Mouse (Mus musculus) lung, embryonic 14.5 days (tissue): ENCODE measurements around the gene Vsig10l. TPM values are rescaled to one million over a fixed set of nuclear protein-coding genes. Genes with fewer than 3 reads are reported as not detected.

Experiments used
- ATAC-seq: fragments of 200-750 bp; cut with Nextera tagmentation; 2 replicates; pipeline ENCODE4 v1.8.0; 2017; ENCODE audit warnings: mild to moderate bottlenecking, moderate TSS enrichment, moderate library complexity; ENCODE audit not compliant: insufficient read depth
- DNase-seq: peaks from one replicate; pipeline ENCODE4 v3.0.0-alpha.2; 2015
- H3K27ac ChIP-seq: fragments of 300-500 bp; sonication (generic); 2 replicates; pipeline ENCODE4 v1.5.1; 2014; ENCODE audit warnings: low read depth, mild to moderate bottlenecking, moderate library complexity
- H3K27me3 ChIP-seq: fragments of 300-500 bp; sonication (generic); 2 replicates; pipeline ENCODE4 v1.6.1; 2014; ENCODE audit warnings: low read length, control low read depth; ENCODE audit not compliant: insufficient read depth
- H3K36me3 ChIP-seq: fragments of 300-500 bp; sonication (generic); 2 replicates; pipeline ENCODE4 v1.6.1; 2014; ENCODE audit warnings: control low read depth; ENCODE audit not compliant: insufficient read depth
- H3K4me1 ChIP-seq: fragments of 300-500 bp; sonication (generic); 2 replicates; pipeline ENCODE4 v1.6.1; 2014; ENCODE audit warnings: antibody characterized with exemption, control low read depth; ENCODE audit not compliant: insufficient read depth
- H3K4me2 ChIP-seq: fragments of 300-500 bp; sonication (generic); 2 replicates; pipeline ENCODE4 v1.6.1; 2014; ENCODE audit warnings: mild to moderate bottlenecking
- H3K4me3 ChIP-seq: fragments of 300-500 bp; sonication (generic); 2 replicates; pipeline ENCODE4 v1.5.1; 2014; ENCODE audit warnings: low read depth, low read length
- H3K9ac ChIP-seq: fragments of 300-500 bp; sonication (generic); 2 replicates; pipeline ENCODE4 v1.6.1; 2014
- H3K9me3 ChIP-seq: fragments of 300-500 bp; sonication (generic); 2 replicates; pipeline ENCODE4 v1.6.1; 2016; ENCODE audit warnings: low read depth, low read length, control low read depth
- CTCF ChIP-seq: IDR thresholded peaks from 2 replicates; pipeline ENCODE4 v1.5.1; 2016; ENCODE audit warnings: antibody characterized with exemption, low read depth
- WGBS: fragments of 180-500 bp; shearing (Covaris S2); extraction: QIAGEN DNeasy Blood & Tissue Kit; methylation state at CpG from one replicate; pipeline ENCODE4 v1.1.7; 2014; 5-methylcytosine and 5-hydroxymethylcytosine counted together
- microRNA-seq: library from miRNA; unstranded; fragments of <30 nt; microRNA quantifications from one replicate; pipeline ENCODE4, GENCODE M21; 2016; ENCODE audit warnings: borderline number of aligned reads
- polyA plus RNA-seq: library from polyadenylated mRNA; unstranded; fragments of >200 nt; fragmentation: Nextera tagmentation; extraction: Ambion mirVana; gene quantifications from 2 replicates; pipeline ENCODE4 v1.2.1, GENCODE M21; 2014

The Vsig10l gene
- polyA plus RNA-seq, 1 experiment from 2014 or later, result 2.1 TPM

DNA sequence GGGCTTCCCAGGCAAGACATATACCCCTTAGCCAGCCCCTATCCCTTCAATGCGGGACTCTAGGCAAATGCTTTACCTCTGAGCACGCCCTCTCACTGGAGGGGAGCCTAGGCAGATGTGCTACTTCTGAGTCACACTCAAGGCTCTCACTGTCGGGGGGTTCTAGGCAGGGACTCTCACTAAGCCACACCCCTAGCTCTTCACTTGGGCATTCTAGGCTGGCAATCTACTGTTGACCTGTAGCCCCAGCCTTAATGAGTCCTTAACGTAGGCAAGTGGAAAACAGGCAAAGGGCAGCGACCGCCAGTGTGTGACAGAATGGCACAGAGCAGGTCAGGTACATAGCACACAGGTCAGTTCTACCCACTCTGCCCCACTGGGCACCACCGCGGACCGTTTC is 27.9 kb downstream of the Vsig10l start:
- TF ChIP-seq CTCF, result no peak
- no peaks in the 10 kb centered on the region for H3K36me3 ChIP-seq
- no peak overlapping the region for H3K4me3 ChIP-seq
- ATAC-seq, result no peak
- DNase-seq, result no peak
- H3K4me1 ChIP-seq, result no peaks in the 10 kb centered on the region
- WGBS, result 57% methylated on average over 9 of the region's 9 CpGs
- H3K9ac ChIP-seq, result no peak overlapping the region
- no peak overlapping the region for H3K27ac ChIP-seq
- no peaks in the 10 kb centered on the region for H3K9me3 ChIP-seq
- no peak overlapping the region for H3K4me2 ChIP-seq
- peaks cover 6% of the 10 kb centered on the region; the same call in 1 of the 2 replicates for H3K27me3 ChIP-seq

DNA sequence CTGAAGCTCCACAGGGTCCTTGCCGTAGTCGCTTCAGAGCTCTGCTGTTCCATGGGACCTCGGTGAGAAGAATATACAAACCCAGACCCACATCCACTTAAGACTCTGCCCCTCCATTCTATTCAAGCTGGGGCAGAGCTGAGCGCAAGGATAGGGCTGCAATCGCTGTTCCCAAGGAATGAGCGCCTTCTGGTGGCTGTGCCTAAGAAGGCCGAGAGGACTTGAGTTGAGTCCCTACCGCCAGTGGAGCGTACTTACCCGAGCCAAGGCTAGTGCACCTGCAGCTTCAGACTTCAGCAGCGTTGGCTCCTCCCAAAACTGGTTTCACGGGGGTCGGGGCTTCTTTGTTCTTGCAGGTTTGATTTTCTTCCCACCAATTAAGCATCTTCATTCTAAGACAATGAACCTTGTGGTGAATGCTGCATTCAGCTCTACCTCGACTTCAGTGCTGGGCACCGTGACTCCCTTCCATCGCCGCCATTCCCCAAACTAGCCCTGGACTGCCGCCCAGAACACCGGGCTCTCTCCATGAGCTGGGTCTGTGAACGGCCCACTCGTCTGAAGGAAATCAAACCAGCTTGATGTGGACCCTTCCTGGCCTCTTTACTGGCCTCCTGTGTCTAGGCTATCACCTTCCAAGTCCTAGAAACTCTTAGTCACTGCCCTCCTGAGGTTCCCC is 32.5 kb downstream of the Vsig10l start:
- ATAC-seq (0 out of 2 replicates have a peak, but pooled peaks have one; percentile 17), DNase-seq (peak; percentile 72)
- WGBS, result 14% methylated on average over 21 of the region's 21 CpGs
- H3K4me2 ChIP-seq, result no peak overlapping the region
- H3K27ac ChIP-seq, result no peak overlapping the region
- no peaks in the 10 kb centered on the region for H3K36me3 ChIP-seq
- no peak overlapping the region for H3K9ac ChIP-seq
- no peaks in the 10 kb centered on the region for H3K4me1 ChIP-seq
- TF ChIP-seq CTCF, result peak; percentile 64
- H3K27me3 ChIP-seq, result peaks cover 3% of the 10 kb centered on the region; the same call in 1 of the 2 replicates
- no peaks in the 10 kb centered on the region for H3K9me3 ChIP-seq
- no peak overlapping the region for H3K4me3 ChIP-seq

DNA sequence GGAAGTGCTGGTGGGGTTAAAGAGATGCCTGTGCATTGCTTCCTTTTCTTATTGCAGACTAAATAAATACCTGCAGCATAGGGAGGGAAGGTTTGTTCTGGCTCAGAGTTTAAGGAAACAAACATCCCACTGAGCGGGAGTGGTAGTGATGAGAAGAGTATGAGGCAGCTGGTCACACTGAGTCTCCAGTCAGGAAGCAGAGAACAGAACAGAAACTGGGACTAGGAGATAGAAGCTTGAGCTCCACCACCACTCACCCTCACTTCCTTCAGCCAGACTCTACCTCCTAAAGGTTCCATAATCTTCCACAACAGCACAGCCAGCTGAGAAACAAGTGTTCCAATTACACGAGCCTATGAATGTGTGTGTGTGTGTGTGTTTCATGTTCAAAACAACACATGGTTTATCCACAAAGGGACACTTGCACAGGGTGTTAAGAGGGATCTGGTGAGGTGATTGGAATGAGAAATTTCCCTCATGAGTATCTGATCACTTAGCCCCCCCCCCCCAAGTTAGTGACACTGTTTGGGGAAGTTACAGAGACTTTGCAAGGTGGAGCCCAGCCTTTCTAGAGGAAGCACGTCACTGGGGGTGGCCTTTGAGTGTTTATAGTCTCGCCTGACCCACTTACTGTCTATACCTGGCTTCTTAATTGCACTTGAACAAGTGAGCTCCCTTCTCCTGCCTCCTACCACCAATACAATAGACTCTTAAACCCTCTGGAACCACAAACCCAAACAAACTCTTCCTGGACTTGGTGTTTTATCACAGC is 48.9 kb downstream of the Vsig10l start:
- no peak overlapping the region for H3K4me2 ChIP-seq
- no peak for ATAC-seq
- no peak overlapping the region for H3K27ac ChIP-seq
- H3K27me3 ChIP-seq, result no peaks in the 10 kb centered on the region
- H3K9me3 ChIP-seq, result no peaks in the 10 kb centered on the region
- H3K9ac ChIP-seq, result no peak overlapping the region
- no peak for TF ChIP-seq CTCF
- no peak overlapping the region for H3K4me3 ChIP-seq
- H3K4me1 ChIP-seq, result no peaks in the 10 kb centered on the region
- no peak for DNase-seq
- WGBS, result 33% methylated on average over 4 of the region's 4 CpGs
- no peaks in the 10 kb centered on the region for H3K36me3 ChIP-seq

DNA sequence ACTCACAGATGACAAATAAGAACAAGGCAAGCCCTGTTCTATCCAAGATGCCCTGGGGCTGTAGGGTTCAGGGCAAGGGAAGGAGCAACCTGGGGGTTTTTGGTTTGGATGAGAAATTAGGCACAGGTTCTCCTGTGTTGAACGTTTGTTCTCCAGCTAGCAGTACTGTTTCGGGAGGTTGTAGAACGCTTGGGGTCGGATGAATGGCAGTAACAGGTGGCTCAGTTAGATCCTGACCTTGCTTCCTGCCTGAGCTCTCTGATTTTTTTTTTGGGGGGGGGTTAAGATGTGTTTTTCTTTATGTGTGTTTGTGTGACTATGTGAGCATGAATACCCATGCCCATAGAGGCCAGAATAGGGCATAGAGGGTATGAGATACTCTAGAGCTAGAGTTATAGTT is 49.6 kb downstream of the Vsig10l start:
- DNase-seq, result no peak
- H3K4me1 ChIP-seq, result no peaks in the 10 kb centered on the region
- no peaks in the 10 kb centered on the region for H3K27me3 ChIP-seq

DNA sequence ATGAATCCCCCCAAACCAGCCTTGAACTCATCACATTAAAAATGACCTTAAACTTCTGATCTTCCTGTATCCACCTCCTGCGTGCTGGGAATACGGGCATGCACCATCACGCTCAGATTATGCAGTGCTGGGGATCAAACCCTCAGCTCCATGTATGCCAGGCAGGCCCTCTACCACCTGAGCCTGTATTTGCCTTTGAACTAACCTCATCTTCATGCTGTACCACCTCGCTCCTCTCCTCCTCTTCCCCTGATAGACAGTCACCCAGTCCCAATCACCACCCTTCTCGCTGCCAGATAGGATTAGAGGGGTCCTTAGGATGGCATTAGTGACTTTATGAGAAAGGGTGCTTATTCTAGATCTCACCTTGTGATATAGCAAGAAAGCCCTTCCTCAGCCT is 52.1 kb downstream of the Vsig10l start:
- no peaks in the 10 kb centered on the region for H3K9me3 ChIP-seq
- H3K4me2 ChIP-seq, result no peak overlapping the region
- DNase-seq (no peak), ATAC-seq (no peak)
- no peak overlapping the region for H3K4me3 ChIP-seq
- no peak overlapping the region for H3K27ac ChIP-seq
- no peak for TF ChIP-seq CTCF
- no peaks in the 10 kb centered on the region for H3K27me3 ChIP-seq
- H3K9ac ChIP-seq, result no peak overlapping the region
- WGBS, result 70% methylated on average over 5 of the region's 5 CpGs
- no peaks in the 10 kb centered on the region for H3K4me1 ChIP-seq
- no peaks in the 10 kb centered on the region for H3K36me3 ChIP-seq

More for the DNA sequence above, 49.6 kb downstream of the Vsig10l start:
- Histone ChIP-seq H3K27ac (no peak overlapping the region), H3K4me3 (no peak overlapping the region), H3K36me3 (no peaks in the 10 kb centered on the region), H3K9me3 (no peaks in the 10 kb centered on the region), H3K4me2 (no peak overlapping the region), H3K9ac (no peak overlapping the region)
- no peak for TF ChIP-seq CTCF
- ATAC-seq, result no peak
- 74% methylated on average over 4 of the region's 4 CpGs for WGBS

DNA sequence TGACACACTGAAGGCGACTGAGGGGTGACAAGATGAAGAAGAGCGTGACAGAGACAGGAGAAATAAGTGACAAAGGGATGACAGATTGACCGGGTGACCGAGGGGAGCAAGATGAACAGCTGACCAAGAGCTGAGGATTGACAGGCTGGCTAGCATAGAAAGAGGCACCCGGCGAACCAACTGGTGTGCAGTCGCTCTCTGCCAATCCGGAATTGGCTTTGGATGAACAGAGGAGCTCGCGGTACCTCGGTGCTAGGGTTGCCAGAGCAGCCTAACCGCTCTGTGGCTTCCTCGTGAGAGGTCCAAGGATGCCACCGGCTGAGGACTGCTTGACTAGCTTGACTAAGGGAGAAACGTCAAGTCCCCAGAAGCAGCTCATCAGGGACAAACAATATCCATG is 55.4 kb downstream of the Vsig10l start:
- H3K4me3 ChIP-seq, result no peak overlapping the region
- no peaks in the 10 kb centered on the region for H3K27me3 ChIP-seq
- ATAC-seq, result no peak
- no peaks in the 10 kb centered on the region for H3K9me3 ChIP-seq
- no peaks in the 10 kb centered on the region for H3K36me3 ChIP-seq
- no peak for TF ChIP-seq CTCF
- no peaks in the 10 kb centered on the region for H3K4me1 ChIP-seq
- WGBS, result 80% methylated on average over 15 of the region's 15 CpGs
- H3K4me2 ChIP-seq, result no peak overlapping the region
- H3K27ac ChIP-seq, result no peak overlapping the region
- DNase-seq, result no peak
- H3K9ac ChIP-seq, result no peak overlapping the region

Small RNA genes lying within 50 kb of the gene (microRNA-seq; reads per million reads assigned to microRNA genes)
- not detected for gene Mir7051

Other genes starting within 250 kb of the Vsig10l start
- gene Zfp715, start 149.9 kb upstream of the Vsig10l start, polyA plus RNA-seq, result 15.5 and 16.3 TPM in 2 replicates
- gene Siglecf, start 111.8 kb upstream of the Vsig10l start, polyA plus RNA-seq, result 0.13 TPM in 1 of 2 replicates, not detected in the other
- 0.37 and 0.60 TPM in 2 replicates for gene Siglecg, start 54.9 kb upstream of the Vsig10l start, polyA plus RNA-seq
- not detected in 2 replicates for gene Lim2, start 35.5 kb upstream of the Vsig10l start, polyA plus RNA-seq
- 0.58 and 1.3 TPM in 2 replicates for gene Nkg7, start 26.1 kb upstream of the Vsig10l start, polyA plus RNA-seq
- not detected in 2 replicates for gene Cldnd2, start 22.4 kb upstream of the Vsig10l start, polyA plus RNA-seq
- 306 and 314 TPM in 2 replicates for gene Etfb, start 19.1 kb upstream of the Vsig10l start, polyA plus RNA-seq
- gene Gm45233, start 19.0 kb upstream of the Vsig10l start, polyA plus RNA-seq, result 0.37 TPM in 1 of 2 replicates, not detected in the other
- gene Iglon5, start 26.9 kb downstream of the Vsig10l start, polyA plus RNA-seq, result 0.38 TPM in 2 replicates
- not detected in 2 replicates for gene 4931406B18Rik, start 42.8 kb downstream of the Vsig10l start, polyA plus RNA-seq
- 1.8 and 2.0 TPM in 2 replicates for gene Cd33, start 81.3 kb downstream of the Vsig10l start, polyA plus RNA-seq
- 4.9 and 5.3 TPM in 2 replicates for gene Zfp658, start 99.1 kb downstream of the Vsig10l start, polyA plus RNA-seq
- 14.6 and 15.1 TPM in 2 replicates for gene Zfp719, start 116.5 kb downstream of the Vsig10l start, polyA plus RNA-seq
- 0.23 and 0.33 TPM in 2 replicates for gene Zfp819, start 144.0 kb downstream of the Vsig10l start, polyA plus RNA-seq
- gene Ceacam18, start 171.6 kb downstream of the Vsig10l start, polyA plus RNA-seq, result not detected in 2 replicates
- 0.62 and 1.1 TPM in 2 replicates for gene Siglece, start 197.0 kb downstream of the Vsig10l start, polyA plus RNA-seq
- 10.8 TPM in 2 replicates for gene Ctu1, start 208.9 kb downstream of the Vsig10l start, polyA plus RNA-seq
- not detected in 2 replicates for gene Klk14, start 227.3 kb downstream of the Vsig10l start, polyA plus RNA-seq
- gene Klk13, start 249.4 kb downstream of the Vsig10l start, polyA plus RNA-seq, result 1.3 and 1.7 TPM in 2 replicates